Mouse (Mus musculus) ES-E14 (cell line): Measurements from ENCODE around the gene Anxa6.

Experiments used
- CHD2 ChIP-seq: IDR thresholded peaks from 2 replicates; pipeline ENCODE4 v1.6.1; 2014; ENCODE audit warnings: mild to moderate bottlenecking, low read depth, low read length, inconsistent platforms
- HCFC1 ChIP-seq: IDR thresholded peaks from 2 replicates; pipeline ENCODE4 v1.6.1; 2012; ENCODE audit warnings: low read length, inconsistent platforms, borderline replicate concordance; ENCODE audit not compliant: insufficient read depth
- MAFK ChIP-seq: IDR thresholded peaks from 2 replicates; pipeline ENCODE4 v1.6.1; 2014; ENCODE audit warnings: mild to moderate bottlenecking, low read depth, low read length, inconsistent platforms; ENCODE audit not compliant: insufficient read depth
- ZC3H11A ChIP-seq: IDR thresholded peaks from 2 replicates; pipeline ENCODE4 v1.6.1; 2012; ENCODE audit warnings: low read depth, mild to moderate bottlenecking, inconsistent platforms, low read length, borderline replicate concordance

GRCm38 (mm10) chr11:55017201-55017600, 16.0 kb downstream of the Anxa6 start:
- TF ChIP-seq HCFC1 (no peak), MAFK (no peak), CHD2 (no peak), ZC3H11A (no peak)
